Mouse (Mus musculus) small intestine, adult 2 months (tissue): ENCODE measurements around the gene Rsph6a.

ENCODE experiments used
- CTCF ChIP-seq: fragments of 200-500 bp; IDR thresholded peaks from 2 replicates; pipeline ENCODE4 v1.5.1; 2012; ENCODE audit warnings: low read depth, mild to moderate bottlenecking, control low read depth, inconsistent platforms, low read length, moderate library complexity, mixed read lengths; ENCODE audit not compliant: insufficient replicate concordance, insufficient read length; ENCODE audit errors: extremely low read depth
- POLR2A ChIP-seq: fragments of 200-500 bp; IDR thresholded peaks from 2 replicates; pipeline ENCODE4 v1.6.1; 2012; ENCODE audit warnings: low read depth, mild to moderate bottlenecking, control low read depth, inconsistent platforms, low read length, moderate library complexity

GRCm38 (mm10) chr7:19006476-19006875 is 48.0 kb upstream of the Rsph6a start:
- TF ChIP-seq CTCF = peak; percentile 99; the same call in 1 of the 2 replicates
- no peak for TF ChIP-seq POLR2A
